Mouse (Mus musculus) kidney, postnatal 0 days (tissue): ENCODE results near the gene Vps54. TPM values are rescaled to one million over a fixed set of nuclear protein-coding genes. Genes with fewer than 3 reads are reported as not detected.
A peak's percentile ranks its signal among the peaks of the same experiment; 100 is the strongest.

Experiments
- ATAC-seq: fragments of 200-750 bp; cut with Nextera tagmentation; replicated peaks from 2 replicates; pipeline ENCODE4 v1.8.0; 2017; ENCODE audit warnings: low read depth, moderate number of reproducible peaks, moderate TSS enrichment, moderate library complexity; ENCODE audit not compliant: low FRiP score
- DNase-seq: peaks from one replicate; pipeline ENCODE4 v3.0.0-alpha.2; 2016; ENCODE audit warnings: low spot score
- H3K27ac ChIP-seq: fragments of 300-500 bp; sonication (generic); 2 replicates; pipeline ENCODE4 v1.5.1; 2014; ENCODE audit warnings: mild to moderate bottlenecking
- H3K27me3 ChIP-seq: fragments of 300-500 bp; sonication (generic); 2 replicates; pipeline ENCODE4 v1.6.1; 2014; ENCODE audit warnings: low read length, mixed read lengths; ENCODE audit not compliant: insufficient read depth
- H3K36me3 ChIP-seq: fragments of 300-500 bp; sonication (generic); 2 replicates; pipeline ENCODE4 v1.6.1; 2014; ENCODE audit warnings: low read length, mixed read lengths; ENCODE audit not compliant: insufficient read depth
- H3K4me1 ChIP-seq: fragments of 300-500 bp; sonication (generic); replicated peaks from 2 replicates; pipeline ENCODE4 v1.6.1; 2014; ENCODE audit warnings: antibody characterized with exemption, low read length, mixed read lengths; ENCODE audit not compliant: insufficient read depth
- H3K4me2 ChIP-seq: fragments of 300-500 bp; sonication (generic); 2 replicates; pipeline ENCODE4 v1.6.1; 2014; ENCODE audit warnings: mild to moderate bottlenecking, low read length, moderate library complexity, mixed read lengths
- H3K4me3 ChIP-seq: fragments of 300-500 bp; sonication (generic); replicated peaks from 2 replicates; pipeline ENCODE4 v1.5.1; 2014; ENCODE audit warnings: low read depth, low read length
- H3K9ac ChIP-seq: fragments of 300-500 bp; sonication (generic); 2 replicates; pipeline ENCODE4 v1.6.1; 2014; ENCODE audit warnings: low read depth, low read length
- H3K9me3 ChIP-seq: fragments of 300-500 bp; sonication (generic); replicated peaks from 2 replicates; pipeline ENCODE4 v1.6.1; 2016; ENCODE audit warnings: low read length, inconsistent platforms, mixed read lengths
- CTCF ChIP-seq: IDR thresholded peaks from 2 replicates; pipeline ENCODE4 v1.5.1; 2016; ENCODE audit warnings: antibody characterized with exemption, low read depth, mild to moderate bottlenecking, moderate library complexity
- WGBS: fragments of 180-500 bp; shearing (Covaris S2); extraction: QIAGEN DNeasy Blood & Tissue Kit; methylation state at CpG from one replicate; pipeline ENCODE4 v1.1.7; 2014; 5-methylcytosine and 5-hydroxymethylcytosine counted together
- polyA plus RNA-seq: library from polyadenylated mRNA; unstranded; fragments of >200 nt; fragmentation: Nextera tagmentation; extraction: Ambion mirVana; gene quantifications from 2 replicates; pipeline ENCODE4 v1.2.1, GENCODE M21; 2015

Vps54 gene
- polyA plus RNA-seq, 1 experiment from 2014 or later: 15.5 TPM

- Histone ChIP-seq H3K27me3 (no peaks in the 10 kb centered on the region), H3K9me3 (no peaks in the 10 kb centered on the region), H3K4me2 (no peak overlapping the region), H3K9ac (no peak overlapping the region), H3K27ac (no peak overlapping the region), H3K4me3 (no peak overlapping the region), H3K4me1 (no peaks in the 10 kb centered on the region), H3K36me3 (peaks cover 12% of the 10 kb centered on the region; the same call in 1 of the 2 replicates)
- 81% methylated on average over 2 of the region's 2 CpGs for WGBS
- DNase-seq: peak; percentile 12
- TF ChIP-seq CTCF: peak; percentile 45
- ATAC-seq: 0 out of 2 replicates have a peak, but pooled peaks have one; percentile 65
Measured at GRCm38 (mm10) chr11:21326770-21327169, 87.7 kb downstream of the Vps54 start.

GRCm38 (mm10) chr11:21327486-21327885 is 88.4 kb downstream of the Vps54 start:
- WGBS: 91% methylated on average over 5 of the region's 5 CpGs
- no peak overlapping the region for H3K4me2 ChIP-seq
- H3K27ac ChIP-seq: no peak overlapping the region

GRCm38 (mm10) chr11:21328141-21328540 is 89.1 kb downstream of the Vps54 start:
- H3K27me3 ChIP-seq: no peaks in the 10 kb centered on the region
- H3K27ac ChIP-seq: no peak overlapping the region
- no peaks in the 10 kb centered on the region for H3K4me1 ChIP-seq
- 92% methylated on average over 5 of the region's 5 CpGs for WGBS
- TF ChIP-seq CTCF: no peak
- DNase-seq (no peak), ATAC-seq (no peak)
- peaks cover 15% of the 10 kb centered on the region; the same call in 1 of the 2 replicates for H3K36me3 ChIP-seq
- H3K4me2 ChIP-seq: no peak overlapping the region
- H3K9ac ChIP-seq: no peak overlapping the region
- H3K4me3 ChIP-seq: no peak overlapping the region
- H3K9me3 ChIP-seq: no peaks in the 10 kb centered on the region

More at GRCm38 (mm10) chr11:21327486-21327885, 88.4 kb downstream of the Vps54 start:
- H3K9ac ChIP-seq: no peak overlapping the region
- no peak overlapping the region for H3K4me3 ChIP-seq
- no peak for ATAC-seq
- H3K9me3 ChIP-seq: no peaks in the 10 kb centered on the region
- no peaks in the 10 kb centered on the region for H3K27me3 ChIP-seq
- no peak for DNase-seq
- H3K4me1 ChIP-seq: no peaks in the 10 kb centered on the region
- no peak for TF ChIP-seq CTCF
- peaks cover 15% of the 10 kb centered on the region; the same call in 1 of the 2 replicates for H3K36me3 ChIP-seq

GRCm38 (mm10) chr11:21332639-21333295 is 93.7 kb downstream of the Vps54 start:
- Histone ChIP-seq H3K4me2 (no peak overlapping the region), H3K27ac (no peak overlapping the region), H3K36me3 (peaks cover 15% of the 10 kb centered on the region; the same call in 1 of the 2 replicates), H3K27me3 (no peaks in the 10 kb centered on the region), H3K4me3 (no peak overlapping the region), H3K4me1 (no peaks in the 10 kb centered on the region), H3K9ac (no peak overlapping the region), H3K9me3 (no peaks in the 10 kb centered on the region)
- DNase-seq: no peak
- WGBS: 97% methylated on average over 5 of the region's 5 CpGs
- TF ChIP-seq CTCF: no peak
- ATAC-seq: no peak

GRCm38 (mm10) chr11:21337855-21338254 is 98.8 kb downstream of the Vps54 start:
- Histone ChIP-seq H3K9ac (no peak overlapping the region), H3K4me2 (no peak overlapping the region), H3K4me3 (no peak overlapping the region), H3K4me1 (no peaks in the 10 kb centered on the region), H3K36me3 (no peaks in the 10 kb centered on the region), H3K27me3 (no peaks in the 10 kb centered on the region), H3K9me3 (no peaks in the 10 kb centered on the region), H3K27ac (no peak overlapping the region)
- no peak for TF ChIP-seq CTCF
- 31% methylated on average over 1 of the region's 1 CpGs for WGBS
- no peak for ATAC-seq
- peak; percentile 33 for DNase-seq

- no peak for TF ChIP-seq CTCF
- DNase-seq (no peak), ATAC-seq (no peak)
- Histone ChIP-seq H3K27me3 (no peaks in the 10 kb centered on the region), H3K27ac (no peak overlapping the region), H3K4me3 (no peak overlapping the region), H3K9ac (no peak overlapping the region), H3K36me3 (0 out of 2 replicates have a peak, but pooled peaks cover 6% of the 10 kb centered on the region), H3K9me3 (no peaks in the 10 kb centered on the region), H3K4me1 (no peaks in the 10 kb centered on the region), H3K4me2 (no peak overlapping the region)
- 63% methylated on average over 4 of the region's 4 CpGs for WGBS
Measured at GRCm38 (mm10) chr11:21339088-21339487, 100.0 kb downstream of the Vps54 start.
